Mouse (Mus musculus): ENCODE data around the gene Fntb.

Fntb gene

GRCm38 (mm10) chr12:76954698-76955423 is 189.5 kb downstream of the Fntb start:
- DNase-seq (ENCODE audit: low read depth, low spot score): peak; percentile 93

GRCm38 (mm10) chr12:76957688-76958087 is 192.3 kb downstream of the Fntb start:
- DNase-seq (ENCODE audit: low read depth, low spot score): no peak

- no peak for DNase-seq (ENCODE audit: low read depth, low spot score)
These were observed 195.9 kb downstream of the Fntb start for GRCm38 (mm10) chr12:76961052-76961931.

GRCm38 (mm10) chr12:76961932-76962891 is 196.8 kb downstream of the Fntb start, which contains the start of gene Max:
Max (minus strand) TSS chr12:76962201.
- DNase-seq (ENCODE audit: low read depth, low spot score): peak; percentile 100

DNA sequence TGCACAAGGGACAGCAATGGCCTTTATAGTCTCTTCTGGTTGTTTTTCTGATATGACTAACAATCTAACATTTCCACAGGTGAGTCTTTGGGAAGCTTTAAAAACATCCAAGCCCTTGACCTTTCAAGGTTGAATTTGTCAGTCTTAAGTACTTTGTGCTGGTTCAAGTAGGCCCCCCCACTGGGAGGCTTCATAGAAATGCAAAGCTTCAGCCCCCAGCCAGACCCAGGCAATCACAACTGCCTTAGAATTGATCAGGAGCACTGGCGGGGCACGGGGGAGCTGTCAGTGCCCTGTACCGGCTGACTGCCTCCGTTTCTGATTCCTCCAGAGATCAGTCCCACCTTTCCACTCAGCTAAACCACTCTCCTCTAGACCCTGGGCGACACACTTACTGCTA is 199.7 kb downstream of the Fntb start:
- DNase-seq (ENCODE audit: low read depth, low spot score): no peak

- no peak for DNase-seq (ENCODE audit: low read depth, low spot score)
These were observed 200.5 kb downstream of the Fntb start for GRCm38 (mm10) chr12:76965876-76966275.
